Mouse (Mus musculus) neural tube, embryonic 11.5 days (tissue): ENCODE measurements at regions not wholly inside any gene's neighbourhood (a gene's known extent, or its start where the extent isn't known, plus 50 kb on each side); places are given as distances from the start of the nearest gene placed in this dataset.
"Not testable (repeated sequence)": the region's sequence is repeated elsewhere in the genome, so short reads cannot be mapped to it uniquely, and the experiment has no call there.

Source experiments
- ATAC-seq: fragments of 200-750 bp; cut with Nextera tagmentation; 2 replicates; pipeline ENCODE4 v1.8.0; 2017; ENCODE audit warnings: moderate number of reproducible peaks, mild to moderate bottlenecking, moderate TSS enrichment, moderate library complexity; ENCODE audit not compliant: insufficient read depth, low FRiP score, low TSS enrichment
- DNase-seq: peaks from one replicate; pipeline ENCODE4 v3.0.0-alpha.2; 2015; ENCODE audit warnings: low spot score
- H3K27ac ChIP-seq: fragments of 300-500 bp; sonication (generic); 2 replicates; pipeline ENCODE4 v1.5.1; 2014; ENCODE audit warnings: low read depth, mild to moderate bottlenecking, low read length
- H3K27me3 ChIP-seq: fragments of 300-500 bp; sonication (generic); 2 replicates; pipeline ENCODE4 v1.6.1; 2014; ENCODE audit warnings: mild to moderate bottlenecking, low read length, mixed read lengths; ENCODE audit not compliant: control insufficient read depth, insufficient read depth
- H3K36me3 ChIP-seq: fragments of 300-500 bp; sonication (generic); 2 replicates; pipeline ENCODE4 v1.6.1; 2014; ENCODE audit warnings: mild to moderate bottlenecking, low read length, moderate library complexity, mixed read lengths; ENCODE audit not compliant: control insufficient read depth, insufficient read depth
- H3K4me1 ChIP-seq: fragments of 300-500 bp; sonication (generic); 2 replicates; pipeline ENCODE4 v1.6.1; 2014; ENCODE audit warnings: low read length, mixed read lengths; ENCODE audit not compliant: control insufficient read depth, insufficient read depth
- H3K4me2 ChIP-seq: fragments of 300-500 bp; sonication (generic); 2 replicates; pipeline ENCODE4 v1.6.1; 2014; ENCODE audit warnings: low read depth, mild to moderate bottlenecking, moderate library complexity
- H3K4me3 ChIP-seq: fragments of 300-500 bp; sonication (generic); 2 replicates; pipeline ENCODE4 v1.5.1; 2014; ENCODE audit warnings: low read depth, low read length
- H3K9ac ChIP-seq: fragments of 300-500 bp; sonication (generic); 2 replicates; pipeline ENCODE4 v1.6.1; 2014; ENCODE audit warnings: mild to moderate bottlenecking, low read length
- H3K9me3 ChIP-seq: fragments of 300-500 bp; sonication (generic); 2 replicates; pipeline ENCODE4 v1.6.1; 2016; ENCODE audit warnings: low read length; ENCODE audit not compliant: control insufficient read depth
- WGBS: fragments of 180-500 bp; shearing (Covaris S2); extraction: QIAGEN DNeasy Blood & Tissue Kit; methylation state at CpG from one replicate; pipeline ENCODE4 v1.1.7; 2014; 5-methylcytosine and 5-hydroxymethylcytosine counted together

DNA sequence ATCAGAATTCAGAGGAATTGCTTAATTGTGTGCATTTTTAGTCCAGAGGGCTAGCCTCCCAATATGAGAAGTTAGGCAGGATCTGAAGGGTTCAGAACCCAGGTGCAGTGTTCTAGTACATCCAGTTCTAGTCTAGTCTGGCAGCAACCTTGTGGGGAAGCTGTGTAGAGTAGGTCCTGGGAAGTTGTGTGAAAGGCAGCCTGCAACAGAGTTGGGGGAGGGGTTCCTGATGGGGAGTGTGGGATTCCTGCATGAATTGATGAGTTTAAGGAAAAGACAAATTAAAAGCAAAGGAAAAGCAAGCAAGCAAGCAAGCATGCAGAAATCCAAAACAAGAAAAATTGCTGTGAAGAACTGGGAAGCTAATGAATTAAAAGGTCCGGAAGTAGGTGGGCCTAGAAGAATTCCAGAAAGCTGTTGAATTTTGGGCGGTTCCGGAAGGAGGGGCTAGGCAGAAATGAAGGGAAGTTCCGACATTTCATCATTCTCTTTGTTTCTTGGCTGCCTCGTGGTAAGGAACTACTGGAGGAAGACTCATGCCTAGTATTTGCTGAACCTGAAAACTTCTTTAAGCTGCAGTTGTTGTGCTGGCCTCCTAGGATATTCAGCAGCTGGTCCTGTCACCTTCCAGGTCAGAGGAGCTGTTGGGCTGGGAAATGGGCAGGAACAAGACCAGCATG lies 95.0 kb upstream of the Tnfrsf8 start:
- H3K9me3 ChIP-seq, result no peaks in the 10 kb centered on the region
- no peak overlapping the region for H3K4me3 ChIP-seq
- no peak overlapping the region for H3K27ac ChIP-seq
- H3K36me3 ChIP-seq, result no peaks in the 10 kb centered on the region
- no peak overlapping the region for H3K9ac ChIP-seq
- no peak for DNase-seq
- 77% methylated on average over 5 of the region's 5 CpGs for WGBS
- no peak for ATAC-seq
- no peak overlapping the region for H3K4me2 ChIP-seq
- no peaks in the 10 kb centered on the region for H3K27me3 ChIP-seq
- H3K4me1 ChIP-seq, result no peaks in the 10 kb centered on the region

DNA sequence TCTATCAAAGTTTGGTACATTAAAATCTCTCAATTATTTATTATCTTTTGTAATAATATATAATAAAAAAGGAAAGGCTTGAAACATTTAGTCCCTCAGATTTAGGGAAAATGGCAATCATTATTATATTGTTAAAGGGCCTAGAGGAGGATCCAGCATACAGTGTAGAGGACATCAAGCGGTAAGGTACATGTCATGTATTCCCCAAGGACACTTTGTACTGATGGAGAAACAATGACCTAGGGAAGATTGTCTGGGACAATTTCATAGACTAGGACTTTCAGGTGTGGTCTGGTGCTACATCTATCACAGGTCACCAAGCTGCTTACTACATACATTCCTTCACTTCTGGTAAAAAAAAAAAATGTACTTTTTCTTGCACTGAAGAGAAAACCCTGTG lies 91.1 kb upstream of the Tnfrsf8 start:
- WGBS, result 52% methylated on average over 1 of the region's 1 CpGs
- not testable (repeated sequence) for H3K27ac ChIP-seq, H3K4me3 ChIP-seq, H3K36me3 ChIP-seq, H3K4me2 ChIP-seq, H3K27me3 ChIP-seq, ATAC-seq, H3K9me3 ChIP-seq, H3K9ac ChIP-seq, H3K4me1 ChIP-seq, DNase-seq

DNA sequence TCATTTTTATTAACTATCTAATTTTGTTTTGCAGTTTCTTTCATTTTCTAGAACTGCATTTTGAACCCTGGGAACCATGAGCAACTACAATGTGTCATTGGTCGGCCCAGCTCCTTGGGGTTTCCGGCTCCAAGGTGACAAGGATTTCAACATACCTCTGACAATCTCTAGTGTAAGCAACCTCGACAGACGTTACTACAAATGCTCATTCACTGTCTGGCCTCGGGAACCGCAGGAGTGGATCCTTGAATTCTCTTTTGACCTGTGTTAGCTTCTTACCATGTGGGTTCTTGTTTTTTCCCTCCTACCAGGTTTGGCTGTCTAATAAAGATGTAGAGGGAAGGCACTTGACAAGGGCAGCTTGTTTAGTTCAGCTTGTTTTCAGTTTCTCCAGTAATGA lies 89.3 kb upstream of the Tnfrsf8 start:
- not testable (repeated sequence) for DNase-seq, H3K27ac ChIP-seq, ATAC-seq, H3K27me3 ChIP-seq, H3K4me3 ChIP-seq, H3K9ac ChIP-seq, H3K9me3 ChIP-seq, H3K4me2 ChIP-seq, H3K36me3 ChIP-seq, H3K4me1 ChIP-seq
- WGBS, result 82% methylated on average over 6 of the region's 6 CpGs

DNA sequence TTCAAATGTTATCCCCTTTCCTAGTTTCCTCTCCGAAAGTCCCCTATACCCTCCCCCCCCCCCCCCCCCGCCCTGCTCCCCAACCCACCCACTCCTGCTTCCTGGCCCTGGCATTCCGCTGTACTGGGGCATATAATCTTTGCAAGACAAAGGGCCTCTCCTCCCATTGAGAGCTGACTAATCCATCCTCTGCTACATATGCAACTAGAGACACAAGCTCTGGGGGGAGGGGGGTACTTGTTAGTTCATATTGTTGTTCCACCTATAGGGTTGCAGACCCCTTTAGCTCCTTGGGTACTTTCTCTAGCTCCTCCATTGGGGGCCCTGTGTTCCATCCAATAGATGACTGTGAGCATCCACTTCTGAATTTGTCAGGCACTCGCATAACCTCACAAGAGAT lies 63.9 kb upstream of the Tnfrsf8 start:
- not testable (repeated sequence) for H3K4me2 ChIP-seq, H3K9ac ChIP-seq, H3K4me1 ChIP-seq, H3K4me3 ChIP-seq, ATAC-seq, DNase-seq, H3K36me3 ChIP-seq, H3K27me3 ChIP-seq, H3K9me3 ChIP-seq, H3K27ac ChIP-seq
- 79% methylated on average over 3 of the region's 4 CpGs for WGBS

DNA sequence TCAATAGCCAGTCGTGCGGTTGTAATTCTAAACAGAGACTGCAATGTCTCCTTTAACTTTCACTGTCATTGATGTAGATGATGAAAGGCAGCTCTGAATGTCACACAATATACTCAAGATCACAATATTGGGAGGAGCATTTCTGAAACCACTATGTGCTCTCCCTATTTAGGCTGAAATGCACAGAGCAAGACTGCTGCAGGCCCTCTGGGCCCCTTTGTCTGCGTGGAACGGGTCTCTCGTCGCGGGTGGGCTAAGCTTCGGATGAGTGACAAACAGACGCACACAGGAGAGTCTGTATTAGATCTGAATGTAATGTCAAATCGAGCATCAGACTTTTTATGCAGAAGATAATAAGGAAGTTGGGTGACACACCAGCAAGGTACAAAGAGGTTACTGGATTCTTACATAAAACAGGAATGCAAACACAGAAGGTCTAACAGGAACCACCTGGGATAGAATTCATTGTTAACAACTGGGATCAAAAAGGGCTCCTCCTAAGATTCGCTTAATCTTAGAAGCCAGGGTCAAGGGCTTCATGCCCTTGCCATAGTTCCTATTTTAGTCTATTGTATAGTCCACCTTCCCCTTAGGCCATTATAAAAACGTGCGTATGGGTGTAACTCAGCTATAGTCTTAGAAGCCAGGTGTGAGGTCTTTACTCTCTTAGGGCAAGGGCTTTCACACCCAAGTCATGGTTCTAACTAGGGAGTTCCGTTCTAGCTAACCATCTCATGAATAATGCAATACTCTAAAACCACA lies 62.5 kb upstream of the Tnfrsf8 start:
- 87% methylated on average over 13 of the region's 14 CpGs for WGBS
- not testable (repeated sequence) for H3K27me3 ChIP-seq, ATAC-seq, H3K27ac ChIP-seq, H3K4me3 ChIP-seq, H3K9ac ChIP-seq, H3K9me3 ChIP-seq, DNase-seq, H3K4me1 ChIP-seq, H3K4me2 ChIP-seq, H3K36me3 ChIP-seq

DNA sequence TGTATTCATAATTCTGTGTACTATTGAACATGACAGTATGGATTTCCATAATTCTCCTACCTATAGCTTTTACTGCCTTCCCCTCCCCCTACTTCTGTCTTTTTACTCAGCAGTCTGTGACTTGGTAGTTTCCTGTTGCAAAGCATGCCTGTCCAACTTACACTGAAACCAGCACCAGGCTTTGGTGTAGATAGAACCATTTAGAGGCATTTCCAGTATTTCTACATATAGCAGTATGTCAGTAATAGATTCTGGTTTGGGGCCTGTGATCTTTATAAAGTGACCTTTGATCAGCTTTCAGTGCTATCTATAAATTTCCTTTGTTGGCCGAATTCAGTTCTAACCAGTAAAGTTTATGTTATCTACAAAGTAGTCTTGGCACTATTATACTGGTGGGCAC lies 54.8 kb upstream of the Tnfrsf8 start:
- H3K9ac ChIP-seq, result no peak overlapping the region
- DNase-seq (no peak), ATAC-seq (no peak)
- no peaks in the 10 kb centered on the region for H3K36me3 ChIP-seq
- no peaks in the 10 kb centered on the region for H3K27me3 ChIP-seq
- no peak overlapping the region for H3K4me2 ChIP-seq
- 77% methylated on average over 1 of the region's 1 CpGs for WGBS
- H3K9me3 ChIP-seq, result no peaks in the 10 kb centered on the region
- H3K4me1 ChIP-seq, result no peaks in the 10 kb centered on the region
- no peak overlapping the region for H3K4me3 ChIP-seq
- H3K27ac ChIP-seq, result no peak overlapping the region

DNA sequence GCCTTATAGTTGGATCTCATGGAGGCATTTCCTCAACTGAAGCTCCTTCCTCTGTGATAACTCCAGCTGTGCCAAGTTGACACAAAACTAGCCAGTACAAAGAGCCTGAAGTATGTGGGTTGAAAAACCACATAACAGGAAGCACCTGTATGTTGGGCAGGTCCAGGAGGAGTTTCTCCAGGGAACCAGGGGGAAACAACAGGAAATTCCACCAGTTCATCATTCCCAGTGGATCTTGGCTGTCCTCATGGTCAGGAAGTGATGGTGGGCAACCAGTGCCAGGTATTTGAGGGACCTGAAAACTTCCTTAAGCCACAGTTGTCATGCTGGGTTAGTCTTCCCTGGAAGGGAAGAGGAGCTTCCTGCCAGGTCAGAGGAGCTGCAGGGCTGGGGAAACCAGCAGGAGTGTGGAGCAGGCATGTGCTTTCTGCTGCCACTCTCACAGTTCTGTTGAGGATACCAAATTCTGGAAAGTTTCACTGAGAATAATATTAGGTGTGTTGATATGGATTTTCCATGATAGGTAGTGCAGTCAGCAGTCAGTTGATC lies 52.4 kb upstream of the Tnfrsf8 start:
- no peak overlapping the region for H3K4me2 ChIP-seq
- no peak overlapping the region for H3K27ac ChIP-seq
- no peak overlapping the region for H3K4me3 ChIP-seq
- DNase-seq (no peak), ATAC-seq (no peak)
- H3K36me3 ChIP-seq, result no peaks in the 10 kb centered on the region
- no peaks in the 10 kb centered on the region for H3K27me3 ChIP-seq
- H3K9ac ChIP-seq, result no peak overlapping the region
- no peaks in the 10 kb centered on the region for H3K9me3 ChIP-seq
- H3K4me1 ChIP-seq, result no peaks in the 10 kb centered on the region

DNA sequence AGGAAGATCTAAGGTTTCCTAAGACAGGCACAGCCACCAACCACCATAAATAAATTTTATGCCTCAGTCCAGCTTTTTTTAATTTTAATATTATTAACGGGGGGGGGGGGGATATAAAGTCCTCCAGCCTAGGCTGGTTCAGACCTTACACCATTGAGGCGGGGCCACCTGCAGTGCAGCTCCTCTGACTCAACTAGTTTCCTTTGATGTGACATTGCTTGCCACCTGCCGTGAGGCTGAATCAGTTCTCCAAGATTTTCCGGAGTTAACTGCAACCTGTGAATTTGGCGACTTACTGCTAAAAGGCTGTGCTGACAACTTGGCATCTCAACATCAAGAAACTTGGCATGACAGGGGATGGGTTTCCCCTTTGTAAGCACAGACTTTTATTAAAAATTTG lies 51.3 kb upstream of the Tnfrsf8 start:
- no peak overlapping the region for H3K4me3 ChIP-seq
- H3K9ac ChIP-seq, result no peak overlapping the region
- no peaks in the 10 kb centered on the region for H3K27me3 ChIP-seq
- no peaks in the 10 kb centered on the region for H3K36me3 ChIP-seq
- no peak overlapping the region for H3K27ac ChIP-seq
- no peaks in the 10 kb centered on the region for H3K9me3 ChIP-seq
- H3K4me2 ChIP-seq, result no peak overlapping the region
- WGBS, result 19% methylated on average over 5 of the region's 5 CpGs
- ATAC-seq (no peak), DNase-seq (no peak)
- H3K4me1 ChIP-seq, result no peaks in the 10 kb centered on the region

DNA sequence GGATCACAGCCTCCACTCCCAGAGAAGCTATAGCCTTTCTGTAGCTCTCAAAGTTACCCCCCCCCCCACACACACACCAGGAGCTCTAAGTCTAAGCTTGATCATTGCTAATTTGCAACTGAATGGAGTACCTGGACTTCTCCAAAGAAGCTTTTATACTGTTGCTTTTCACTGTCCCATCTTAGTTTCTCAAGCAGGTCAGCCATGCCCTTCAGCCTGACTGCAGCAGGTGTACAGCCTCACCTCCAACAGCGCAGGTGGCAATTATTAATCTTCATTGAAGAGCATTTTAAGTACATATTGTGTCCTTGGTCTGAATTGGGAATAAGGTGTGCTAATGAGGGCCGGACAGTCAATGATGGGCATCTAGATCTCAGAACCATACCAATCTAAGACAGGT lies 50.8 kb upstream of the Tnfrsf8 start:
- H3K36me3 ChIP-seq, H3K9me3 ChIP-seq, H3K4me2 ChIP-seq, H3K27me3 ChIP-seq, DNase-seq, H3K27ac ChIP-seq, H3K4me1 ChIP-seq, ATAC-seq, H3K9ac ChIP-seq, H3K4me3 ChIP-seq: not testable (repeated sequence)
- WGBS, result 81% methylated on average over 2 of the region's 2 CpGs
